Mouse (Mus musculus) ES-Bruce4 (cell line): ENCODE measurements around the gene Chil1. TPM values are rescaled to one million over a fixed set of nuclear protein-coding genes. Genes with fewer than 3 reads are reported as not detected.
A peak's percentile ranks its signal among the peaks of the same experiment; 100 is the strongest.

Source experiments
- H3K27ac ChIP-seq: 2 replicates; pipeline ENCODE4 v1.5.1; 2012; ENCODE audit warnings: low read length, inconsistent platforms; ENCODE audit not compliant: insufficient read depth
- H3K27me3 ChIP-seq: 2 replicates; pipeline ENCODE4 v1.6.1; 2012; ENCODE audit warnings: mild to moderate bottlenecking, low read length, inconsistent platforms; ENCODE audit not compliant: control insufficient read depth, poor library complexity, insufficient read depth, severe bottlenecking
- H3K36me3 ChIP-seq: 2 replicates; pipeline ENCODE4 v1.6.1; 2012; ENCODE audit warnings: inconsistent platforms, mild to moderate bottlenecking, low read length, moderate library complexity; ENCODE audit not compliant: control insufficient read depth, poor library complexity, insufficient read depth, severe bottlenecking
- H3K4me1 ChIP-seq: one replicate; pipeline ENCODE4 v1.8.1; 2011; ENCODE audit warnings: low read length; ENCODE audit not compliant: control insufficient read depth, insufficient read depth
- H3K4me3 ChIP-seq: 2 replicates; pipeline ENCODE4 v1.5.1; 2011; ENCODE audit warnings: low read depth, mild to moderate bottlenecking, low read length
- H3K9ac ChIP-seq: 2 replicates; pipeline ENCODE4 v1.6.1; 2012; ENCODE audit warnings: low read depth, mild to moderate bottlenecking, inconsistent platforms; ENCODE audit not compliant: poor library complexity, severe bottlenecking
- H3K9me3 ChIP-seq: replicated peaks from 2 replicates; pipeline ENCODE4 v1.6.1; 2012; ENCODE audit warnings: mild to moderate bottlenecking, low read length, inconsistent platforms; ENCODE audit not compliant: control insufficient read depth, poor library complexity, insufficient read depth, severe bottlenecking
- CTCF ChIP-seq: IDR thresholded peaks from one replicate; pipeline ENCODE4 v1.8.1; 2011; ENCODE audit warnings: low read depth, low read length
- EP300 ChIP-seq: IDR thresholded peaks from 2 replicates; pipeline ENCODE4 v1.6.1; 2011; ENCODE audit warnings: low read depth, low read length; ENCODE audit not compliant: insufficient read depth
- POLR2A ChIP-seq: IDR thresholded peaks from one replicate; pipeline ENCODE4 v1.8.1; 2011; ENCODE audit warnings: low read length; ENCODE audit not compliant: insufficient read depth
- polyA plus RNA-seq: library from polyadenylated mRNA; stranded (reverse); fragments of >200 nt; gene quantifications from 2 replicates; pipeline ENCODE4 v1.2.4, GENCODE M21; 2011; ENCODE audit warnings: low read depth; ENCODE audit not compliant: missing spikeins, insufficient read depth, insufficient read length

The Chil1 gene
- polyA plus RNA-seq, 1 experiment: 1.8 TPM

GRCm38 (mm10) chr1:134198197-134198995 is 16.4 kb downstream of the Chil1 start:
- no peaks in the 10 kb centered on the region for H3K9me3 ChIP-seq
- no peak overlapping the region for H3K27ac ChIP-seq
- no peaks in the 10 kb centered on the region for H3K27me3 ChIP-seq
- peaks cover 11% of the 10 kb centered on the region for H3K4me1 ChIP-seq
- no peaks in the 10 kb centered on the region for H3K36me3 ChIP-seq
- no peak for TF ChIP-seq POLR2A
- TF ChIP-seq CTCF: no peak
- no peak for TF ChIP-seq EP300
- H3K4me3 ChIP-seq: no peak overlapping the region
- H3K9ac ChIP-seq: no peak overlapping the region

- H3K9me3 ChIP-seq: no peaks in the 10 kb centered on the region
- no peak for TF ChIP-seq POLR2A
- no peak for TF ChIP-seq CTCF
- TF ChIP-seq EP300: no peak
- H3K4me1 ChIP-seq: no peaks in the 10 kb centered on the region
These were observed 18.5 kb downstream of the Chil1 start for GRCm38 (mm10) chr1:134200481-134200880.

GRCm38 (mm10) chr1:134200998-134201686 is 19.2 kb downstream of the Chil1 start:
- TF ChIP-seq CTCF: no peak
- no peak for TF ChIP-seq POLR2A
- TF ChIP-seq EP300: no peak
- no peak overlapping the region for H3K4me3 ChIP-seq
- H3K27me3 ChIP-seq: no peaks in the 10 kb centered on the region
- H3K4me1 ChIP-seq: no peaks in the 10 kb centered on the region
- H3K9ac ChIP-seq: no peak overlapping the region
- H3K27ac ChIP-seq: no peak overlapping the region
- no peaks in the 10 kb centered on the region for H3K9me3 ChIP-seq
- H3K36me3 ChIP-seq: no peaks in the 10 kb centered on the region

More at GRCm38 (mm10) chr1:134200481-134200880, 18.5 kb downstream of the Chil1 start:
- H3K27ac ChIP-seq: no peak overlapping the region
- H3K4me3 ChIP-seq: no peak overlapping the region
- H3K9ac ChIP-seq: no peak overlapping the region
- no peaks in the 10 kb centered on the region for H3K36me3 ChIP-seq
- no peaks in the 10 kb centered on the region for H3K27me3 ChIP-seq

GRCm38 (mm10) chr1:134201751-134202420 is 19.9 kb downstream of the Chil1 start:
- no peak overlapping the region for H3K9ac ChIP-seq
- H3K36me3 ChIP-seq: no peaks in the 10 kb centered on the region
- no peaks in the 10 kb centered on the region for H3K4me1 ChIP-seq
- no peak overlapping the region for H3K27ac ChIP-seq
- H3K9me3 ChIP-seq: no peaks in the 10 kb centered on the region
- no peak for TF ChIP-seq EP300
- TF ChIP-seq CTCF: peak; percentile 82
- H3K27me3 ChIP-seq: no peaks in the 10 kb centered on the region
- no peak overlapping the region for H3K4me3 ChIP-seq

GRCm38 (mm10) chr1:134204230-134204629 is 22.3 kb downstream of the Chil1 start:
- Histone ChIP-seq H3K4me1 (no peaks in the 10 kb centered on the region), H3K27ac (no peak overlapping the region), H3K9ac (no peak overlapping the region), H3K4me3 (no peak overlapping the region), H3K36me3 (no peaks in the 10 kb centered on the region), H3K27me3 (no peaks in the 10 kb centered on the region), H3K9me3 (no peaks in the 10 kb centered on the region)
- no peak for TF ChIP-seq EP300
- no peak for TF ChIP-seq POLR2A
- no peak for TF ChIP-seq CTCF
